Mouse (Mus musculus): ENCODE data around the gene Kat2a. TPM values are rescaled to one million over a fixed set of nuclear protein-coding genes. Genes with fewer than 3 reads are reported as not detected.

Gene Kat2a
- 10 to 100 TPM; 60.5 to 61.7 TPM for total RNA-seq (2021)
- long read RNA-seq, experiment 1, transcript Kat2a-201 (18 exons, 3,043 nt), result major isoform, 76 of 123 reads
- long read RNA-seq, experiment 1, transcript Kat2a-202 (18 exons, 3,046 nt), result minor isoform, 16 of 123 reads
- long read RNA-seq, experiment 1, partial matches to known transcripts, result 5 of 123 reads
- long read RNA-seq, experiment 1, other reads (novel, unspliced or antisense), result 22 of 123 reads
- long read RNA-seq, experiment 2, transcript Kat2a-202 (18 exons, 3,046 nt), result minor isoform, 11 of 88 reads
- long read RNA-seq, experiment 2, transcript Kat2a-201 (18 exons, 3,043 nt), result major isoform, 50 of 88 reads
- long read RNA-seq, experiment 2, transcript Kat2a-204 (18 exons, 2,946 nt), result minor isoform, 8 of 88 reads
- long read RNA-seq, experiment 2, partial matches to known transcripts, result 2 of 88 reads
- long read RNA-seq, experiment 2, other reads (novel, unspliced or antisense), result 15 of 88 reads

GRCm38 (mm10) chr11:100711783-100712615 lies at the start of gene Kat2a:
Gene Kat2a, minus strand, starts transcription at chr11:100712465.
- intact Hi-C loops (cut with DNase I), result no loop called here
- peak; percentile 86 to 88 for DNase-seq (ENCODE audit: extremely low spot score in 1 of 2, low spot score in 2 of 2)
- peak within 1 kb of the TSS; percentile 92 for H3K4me3 ChIP-seq
- no peak for TF ChIP-seq CTCF (IDR thresholded peaks at IDR 0.05)
- H3K27ac ChIP-seq, result peak within 1 kb of the TSS; percentile 90

GRCm38 (mm10) chr11:100761547-100762045 lies 49.3 kb upstream of the Kat2a start:
- intact Hi-C loops (cut with DNase I), result loop anchor here (1.0 to 2.0 kb wide), 2 partner anchors 47 to 191 kb away; no protein-coding TSS in a partner anchor
- Histone ChIP-seq H3K4me3 (peak overlapping the region; percentile 46), H3K27ac (peak overlapping the region; percentile 69)
- DNase-seq (ENCODE audit: extremely low spot score in 1 of 2, low spot score in 2 of 2), result peak; percentile 83 to 93
- TF ChIP-seq CTCF (IDR thresholded peaks at IDR 0.05), result peak; percentile 85

GRCm38 (mm10) chr11:100759611-100760233 lies 47.5 kb upstream of the Kat2a start, which contains the start of gene Kcnh4:
Gene Kcnh4, minus strand, starts transcription at chr11:100759942.
- peak; percentile 48 for TF ChIP-seq CTCF (IDR thresholded peaks at IDR 0.05)

GRCm38 (mm10) chr11:100758707-100759610 lies 46.7 kb upstream of the Kat2a start:
- no peak for DNase-seq (ENCODE audit: extremely low spot score in 1 of 2, low spot score in 2 of 2)
- intact Hi-C loops (cut with DNase I), result no loop called here
- Histone ChIP-seq H3K4me3 (peak overlapping the region; percentile 51), H3K27ac (peak overlapping the region; percentile 69)
- no peak; the same call in 1 of the 2 replicates for TF ChIP-seq CTCF (IDR thresholded peaks at IDR 0.05)

More at GRCm38 (mm10) chr11:100759611-100760233, 47.5 kb upstream of the Kat2a start, which contains the start of gene Kcnh4:
- peak; percentile 89 for DNase-seq (ENCODE audit: extremely low spot score in 1 of 2, low spot score in 2 of 2)
- intact Hi-C loops (cut with DNase I), result loop anchor here (2.0 kb wide), 1 partner anchor 189 kb away; no protein-coding TSS in a partner anchor
- peak within 1 kb of the TSS; percentile 69 for H3K27ac ChIP-seq
- peak within 1 kb of the TSS; percentile 51 for H3K4me3 ChIP-seq

GRCm38 (mm10) chr11:100757566-100757965 lies 45.3 kb upstream of the Kat2a start:
- DNase-seq (ENCODE audit: extremely low spot score in 1 of 2, low spot score in 2 of 2), result no peak
- Histone ChIP-seq H3K27ac (no peak overlapping the region), H3K4me3 (no peak overlapping the region)
- TF ChIP-seq CTCF (IDR thresholded peaks at IDR 0.05), result no peak
- intact Hi-C loops (cut with DNase I), result no loop called here

GRCm38 (mm10) chr11:100756476-100756875 lies 44.2 kb upstream of the Kat2a start:
- no peak overlapping the region for H3K4me3 ChIP-seq
- no peak for DNase-seq (ENCODE audit: extremely low spot score in 1 of 2, low spot score in 2 of 2)
- no peak for TF ChIP-seq CTCF (IDR thresholded peaks at IDR 0.05)
- no peak overlapping the region for H3K27ac ChIP-seq
- intact Hi-C loops (cut with DNase I), result no loop called here

GRCm38 (mm10) chr11:100754693-100755057 lies 42.4 kb upstream of the Kat2a start:
- Histone ChIP-seq H3K4me3 (no peak overlapping the region), H3K27ac (peak overlapping the region; percentile 86)
- DNase-seq (ENCODE audit: extremely low spot score in 1 of 2, low spot score in 2 of 2), result peak in 1 of 2 experiments; percentile 47
- TF ChIP-seq CTCF (IDR thresholded peaks at IDR 0.05), result no peak
- intact Hi-C loops (cut with DNase I), result loop anchor here (5.0 kb wide), 1 partner anchor 192 kb away; no protein-coding TSS in a partner anchor

- DNase-seq (ENCODE audit: extremely low spot score in 1 of 2, low spot score in 2 of 2), result peak; percentile 51 to 68
- intact Hi-C loops (cut with DNase I), result loop anchor here (5.0 kb wide), 1 partner anchor 192 kb away; no protein-coding TSS in a partner anchor
- H3K4me3 ChIP-seq, result no peak overlapping the region
- TF ChIP-seq CTCF (IDR thresholded peaks at IDR 0.05), result no peak
- peak overlapping the region; percentile 86 for H3K27ac ChIP-seq
Observed at GRCm38 (mm10) chr11:100754021-100754692, 41.9 kb upstream of the Kat2a start.

GRCm38 (mm10) chr11:100752294-100752693 lies 40.0 kb upstream of the Kat2a start:
- H3K4me3 ChIP-seq, result no peak overlapping the region
- DNase-seq (ENCODE audit: extremely low spot score in 1 of 2, low spot score in 2 of 2), result no peak
- TF ChIP-seq CTCF (IDR thresholded peaks at IDR 0.05), result no peak
- peak overlapping the region; percentile 85 for H3K27ac ChIP-seq
- intact Hi-C loops (cut with DNase I), result loop anchor here (5.0 kb wide), 1 partner anchor 190 kb away; no protein-coding TSS in a partner anchor
